Mouse (Mus musculus) heart, postnatal 25 days (tissue): ENCODE results near the gene Mgat5b. TPM values are rescaled to one million over a fixed set of nuclear protein-coding genes. Genes with fewer than 3 reads are reported as not detected.

Experiments used
- DNase-seq: peaks from one replicate; pipeline ENCODE4 v3.0.0; 2022; ENCODE audit warnings: low spot score
- intact Hi-C: fragments of 180-260 bp; cut with DNase I; formaldehyde crosslinking; loops from one replicate; pipeline ENCODE4 v1.15.1; 2025
- total RNA-seq, 2 experiments: library from RNA; stranded (reverse); gene quantifications; 2 replicates each; pipeline ENCODE4 v1.2.3; 2021

Mgat5b gene
- total RNA-seq, 2 experiments from 2014 or later: 0.21 to 0.34 TPM

- intact Hi-C loops: no loop called here
- DNase-seq: no peak
Observed at GRCm38 (mm10) chr11:116969498-116969897, 50.8 kb downstream of the Mgat5b start.

GRCm38 (mm10) chr11:116970847-116971246 lies 52.2 kb downstream of the Mgat5b start:
- intact Hi-C loops: no loop called here
- no peak for DNase-seq

GRCm38 (mm10) chr11:116972828-116973227 lies 54.2 kb downstream of the Mgat5b start:
- no peak for DNase-seq
- intact Hi-C loops: no loop called here

- no peak for DNase-seq
- intact Hi-C loops: no loop called here
Observed at GRCm38 (mm10) chr11:116973508-116973907, 54.8 kb downstream of the Mgat5b start.

- intact Hi-C loops: no loop called here
- no peak for DNase-seq
Observed at GRCm38 (mm10) chr11:116974341-116974740, 55.7 kb downstream of the Mgat5b start.

- DNase-seq: no peak
Observed at GRCm38 (mm10) chr11:116980313-116980712, 61.6 kb downstream of the Mgat5b start.

GRCm38 (mm10) chr11:116982543-116982942 lies 63.9 kb downstream of the Mgat5b start:
- DNase-seq: no peak
- intact Hi-C loops: no loop called here

More at GRCm38 (mm10) chr11:116980313-116980712, 61.6 kb downstream of the Mgat5b start:
- intact Hi-C loops: no loop called here

- intact Hi-C loops: no loop called here
- peak; percentile 7 for DNase-seq
Observed at GRCm38 (mm10) chr11:116985504-116986385, 67.1 kb downstream of the Mgat5b start.

- intact Hi-C loops: no loop called here
- DNase-seq: no peak
Observed at GRCm38 (mm10) chr11:116988131-116988530, 69.5 kb downstream of the Mgat5b start.

GRCm38 (mm10) chr11:116990231-116990630 lies 71.6 kb downstream of the Mgat5b start:
- intact Hi-C loops: loop anchor here (5.0 kb wide), 1 partner anchor 73 kb away; the partner anchor contains the start of gene Mgat5b
- DNase-seq: no peak

GRCm38 (mm10) chr11:116991410-116991809 lies 72.7 kb downstream of the Mgat5b start:
- no peak for DNase-seq
- intact Hi-C loops: loop anchor here (5.0 kb wide), 1 partner anchor 74 kb away; the partner anchor contains the start of gene Mgat5b

- no peak for DNase-seq
- intact Hi-C loops: loop anchor here (5.0 kb wide), 1 partner anchor 75 kb away; the partner anchor contains the start of gene Mgat5b
Observed at GRCm38 (mm10) chr11:116991964-116992363, 73.3 kb downstream of the Mgat5b start.

GRCm38 (mm10) chr11:116994095-116994582 lies 75.5 kb downstream of the Mgat5b start:
- intact Hi-C loops: loop anchor here (5.0 kb wide), 1 partner anchor 77 kb away; the partner anchor contains the start of gene Mgat5b
- DNase-seq: no peak

GRCm38 (mm10) chr11:116996976-116997375 lies 78.3 kb downstream of the Mgat5b start:
- intact Hi-C loops: no loop called here
- DNase-seq: no peak

- DNase-seq: no peak
- intact Hi-C loops: no loop called here
Observed at GRCm38 (mm10) chr11:116998935-116999334, 80.3 kb downstream of the Mgat5b start.

GRCm38 (mm10) chr11:117000219-117000618 lies 81.6 kb downstream of the Mgat5b start:
- no peak for DNase-seq
- intact Hi-C loops: no loop called here

GRCm38 (mm10) chr11:117001789-117002188 lies 83.1 kb downstream of the Mgat5b start:
- intact Hi-C loops: no loop called here
- no peak for DNase-seq

- DNase-seq: no peak
- intact Hi-C loops: no loop called here
Observed at GRCm38 (mm10) chr11:117003503-117003902, 84.8 kb downstream of the Mgat5b start.

GRCm38 (mm10) chr11:117004277-117004676 lies 85.6 kb downstream of the Mgat5b start:
- DNase-seq: no peak
- intact Hi-C loops: no loop called here

- intact Hi-C loops: no loop called here
- DNase-seq: no peak
Observed at GRCm38 (mm10) chr11:117017462-117017861, 98.8 kb downstream of the Mgat5b start.

GRCm38 (mm10) chr11:117018410-117018809 lies 99.7 kb downstream of the Mgat5b start:
- intact Hi-C loops: loop anchor here (2.0 kb wide), 1 partner anchor 100 kb away; the partner anchor contains the start of gene Mgat5b
- DNase-seq: peak; percentile 17
